Comparison of ENCODE assay signal across 26 mouse cellular contexts in the genomic region with DNA sequence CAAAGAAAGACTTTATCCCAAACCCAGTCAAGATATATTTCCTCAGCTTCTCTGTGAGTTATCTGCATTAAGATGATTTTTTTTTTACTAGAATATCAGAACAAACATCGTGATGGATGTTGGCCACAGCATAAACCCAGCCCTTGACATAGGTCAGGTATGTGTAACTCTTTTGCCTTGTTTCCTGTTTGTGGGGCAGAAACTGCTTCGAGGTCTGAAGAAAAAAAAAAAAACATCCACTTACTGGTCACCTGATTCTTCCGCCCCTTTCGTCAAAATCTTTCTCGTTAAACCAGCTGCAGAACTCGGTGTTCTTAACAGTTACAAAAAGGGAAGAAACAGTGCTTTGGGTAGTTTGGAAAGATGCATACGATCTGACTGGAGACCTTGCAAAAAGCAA. TPM values are rescaled to one million over a fixed set of nuclear protein-coding genes. Genes with fewer than 3 reads are reported as not detected.
DNase-seq lines count a peak whose midpoint lies in the region; ATAC-seq and TF ChIP-seq lines count a peak whose summit lies in the region.
"Had no signal": no experiment of that assay in that cellular context is flagged by ENCODE, and none has a peak within 500 bp of the region (broad histone marks: within the 10 kb centered on the region; RNA-seq: fewer than 3 reads in every experiment).

No protein-coding gene starts in this region.

- TF ChIP-seq CTCF in gastrocnemius, adult 2 months (IDR thresholded peaks at IDR 0.05): no peak
- no peak for TF ChIP-seq CTCF in lung, postnatal 0 days (IDR thresholded peaks at IDR 0.05)

- no peak for DNase-seq in gastrocnemius, adult 2 months
- DNase-seq in gastrocnemius, postnatal 10 days: no peak
- peak; percentile 6 for DNase-seq in lung, postnatal 36 days
- no peak for DNase-seq in lung, postnatal 0 days (ENCODE audit: low spot score)
- no peak for DNase-seq in spleen, postnatal 4 days (ENCODE audit: low spot score in 2 of 2)
- no peak for DNase-seq in forebrain, embryonic 10.5 days (ENCODE audit: extremely low spot score, low spot score)
- DNase-seq in layer of hippocampus, postnatal 25 days (ENCODE audit: extremely low spot score in 1 of 2, low spot score in 1 of 2): no peak
- DNase-seq: B cell, adult 2 months; cerebellum, adult 11 months; cerebellum, adult 2 months; cerebellum, adult 9-11 months; cerebellum, postnatal 25 days; embryo, embryonic 11 days; gastrocnemius, postnatal 25 days had no signal

- no peak overlapping the region for H3K4me3 ChIP-seq in gastrocnemius, adult 2 months
- H3K4me3 ChIP-seq in lung, postnatal 0 days (ENCODE audit: low read depth, low read length): no peak overlapping the region
- no peak overlapping the region for H3K4me3 ChIP-seq in forebrain, embryonic 10.5 days
- H3K4me3 ChIP-seq: embryonic facial prominence, embryonic 10.5 days; embryonic facial prominence, embryonic 13.5 days; erythroblast, embryonic 14.5 days; forebrain, embryonic 13.5 days had no signal

- H3K36me3 ChIP-seq in lung, postnatal 0 days (ENCODE audit: insufficient read depth, low read length): no peaks in the 10 kb centered on the region
- no peaks in the 10 kb centered on the region for H3K36me3 ChIP-seq in forebrain, embryonic 10.5 days (replicated peaks)
- H3K36me3 ChIP-seq: embryonic facial prominence, embryonic 10.5 days; embryonic facial prominence, embryonic 13.5 days had no signal

- no peak for TF ChIP-seq EP300 in lung, postnatal 0 days (IDR thresholded peaks at IDR 0.05)

- 66% methylated on average over 7 of the region's 7 CpGs for WGBS in lung, postnatal 0 days
- 83% methylated on average over 7 of the region's 7 CpGs for WGBS in forebrain, embryonic 10.5 days

- H3K27ac ChIP-seq in gastrocnemius, adult 2 months: peak overlapping the region; percentile 46; the same call in 1 of the 2 replicates
- H3K27ac ChIP-seq in lung, postnatal 0 days (ENCODE audit: low read length): no peak overlapping the region
- no peak overlapping the region for H3K27ac ChIP-seq in forebrain, embryonic 10.5 days
- H3K27ac ChIP-seq: embryonic facial prominence, embryonic 10.5 days; embryonic facial prominence, embryonic 13.5 days; forebrain, embryonic 13.5 days; hindbrain, embryonic 14.5 days; hindbrain, postnatal 0 days had no signal

- H3K9me3 ChIP-seq in lung, postnatal 0 days (ENCODE audit: low read length): no peaks in the 10 kb centered on the region
- no peaks in the 10 kb centered on the region for H3K9me3 ChIP-seq in forebrain, embryonic 10.5 days
- H3K9me3 ChIP-seq: embryonic facial prominence, embryonic 10.5 days; embryonic facial prominence, embryonic 13.5 days; forebrain, embryonic 13.5 days had no signal

- no peak overlapping the region for H3K4me2 ChIP-seq in lung, postnatal 0 days (replicated peaks; ENCODE audit: low read depth, low read length)
- H3K4me2 ChIP-seq: embryonic facial prominence, embryonic 13.5 days; forebrain, embryonic 13.5 days; heart, embryonic 11.5 days; hindbrain, embryonic 14.5 days had no signal

- no peak for ATAC-seq in lung, postnatal 0 days
- ATAC-seq in hematopoietic stem cell, adult 5-6 weeks (replicated peaks in 1 of 2; ENCODE audit: insufficient read depth in 1 of 2, low FRiP score in 2 of 2, low TSS enrichment in 1 of 2, low read depth in 1 of 2, poor library complexity in 2 of 2, severe bottlenecking in 2 of 2): peak; percentile 32 to 42; a peak in 3 of 4 replicates
- ATAC-seq: forebrain, embryonic 13.5 days; forebrain, embryonic 16.5 days; hindbrain, postnatal 0 days; inflammation-experienced regulatory T-cells, adult 6 months had no signal

- intact Hi-C loops in gastrocnemius, adult 2 months (cut with DNase I): no loop called here

- H3K27me3 ChIP-seq in lung, postnatal 0 days (replicated peaks; ENCODE audit: insufficient read depth, low read length): no peaks in the 10 kb centered on the region
- H3K27me3 ChIP-seq in forebrain, embryonic 10.5 days (ENCODE audit: poor library complexity, severe bottlenecking): no peaks in the 10 kb centered on the region
- H3K27me3 ChIP-seq: embryonic facial prominence, embryonic 13.5 days; forebrain, embryonic 13.5 days had no signal

- no peak overlapping the region for H3K9ac ChIP-seq in lung, postnatal 0 days (replicated peaks; ENCODE audit: low read depth)
- H3K9ac ChIP-seq: embryonic facial prominence, embryonic 13.5 days; forebrain, embryonic 13.5 days; hindbrain, embryonic 14.5 days had no signal

- no peaks in the 10 kb centered on the region for H3K4me1 ChIP-seq in lung, postnatal 0 days (ENCODE audit: insufficient read depth, low read depth, low read length)
- no peaks in the 10 kb centered on the region for H3K4me1 ChIP-seq in forebrain, embryonic 10.5 days
- H3K4me1 ChIP-seq: embryonic facial prominence, embryonic 13.5 days; forebrain, embryonic 13.5 days had no signal

RNA-seq across cellular contexts. Expression of a gene that starts 10.4 kb away (rescaled TPM):
- total RNA-seq in gastrocnemius, adult 2 months (2021): 1 to 10 TPM in 1 of 2 experiments, under 1 TPM in 1; 0.45 to 1.1 TPM
- under 1 TPM; 0.16 to 0.38 TPM for total RNA-seq in gastrocnemius, postnatal 10 days (2021)
- polyA plus RNA-seq in lung, postnatal 0 days (2015; fragmentation: Nextera tagmentation; extraction: Ambion mirVana): 9.4 and 9.9 TPM in 2 replicates
- total RNA-seq in hematopoietic stem cell, adult 5-6 weeks (2017): not detected in 2 replicates
- not detected in 2 replicates for polyA plus RNA-seq in forebrain, embryonic 10.5 days (2016; fragmentation: Nextera tagmentation; extraction: Ambion mirVana)
- total RNA-seq in layer of hippocampus, postnatal 25 days (2021): 1 to 10 TPM; 2.1 to 2.5 TPM
- total RNA-seq: MEL had no signal
- polyA plus RNA-seq: erythroblast, embryonic 14.5 days; forebrain, embryonic 13.5 days; heart, embryonic 11.5 days; hindbrain, embryonic 11.5 days; inflammation-experienced regulatory T-cells, adult 6 months had no signal
